In genomic region chr7:4655916-4656315, GRCm38 (mm10) we compare ENCODE assay signal across 17 mouse cellular contexts. TPM values are rescaled to one million over a fixed set of nuclear protein-coding genes. Genes with fewer than 3 reads are reported as not detected.
A peak's percentile ranks its signal among the peaks of the same experiment; 100 is the strongest.
DNase-seq lines count a peak whose midpoint lies in the region; ATAC-seq and TF ChIP-seq lines count a peak whose summit lies in the region.
"Had no signal": no experiment of that assay in that cellular context is flagged by ENCODE, and none has a peak within 500 bp of the region (broad histone marks: within the 10 kb centered on the region; RNA-seq: fewer than 3 reads in every experiment).

No protein-coding gene starts in this region.

- DNase-seq in gastrocnemius, adult 2 months, result no peak
- no peak for DNase-seq in gastrocnemius, adult 18-20 months (ENCODE audit: low spot score)
- no peak for DNase-seq in layer of hippocampus, adult 2 months (ENCODE audit: low spot score in 2 of 2)
- no peak for DNase-seq in layer of hippocampus, postnatal 14 days (ENCODE audit: low spot score in 2 of 2)
- no peak for DNase-seq in CH12.LX (ENCODE audit: extremely low read depth)
- no peak for DNase-seq in liver, postnatal 0 days
- DNase-seq in thymus, postnatal 10 days (ENCODE audit: low spot score in 2 of 2), result no peak
- DNase-seq: cerebellum, adult 9-11 months; kidney, adult 11 months; lung, postnatal 4 days; right cerebral cortex, postnatal 14 days had no signal

- H3K9me3 ChIP-seq in CH12.LX (replicated peaks; ENCODE audit: low read length), result no peaks in the 10 kb centered on the region
- no peaks in the 10 kb centered on the region for H3K9me3 ChIP-seq in liver, postnatal 0 days (ENCODE audit: low read length)
- H3K9me3 ChIP-seq: embryonic facial prominence, embryonic 13.5 days; forebrain, embryonic 15.5 days had no signal

- peaks cover 72% of the 10 kb centered on the region for H3K79me2 ChIP-seq in CH12.LX (replicated peaks; ENCODE audit: control insufficient read depth, extremely low read depth, insufficient read depth, poor library complexity, severe bottlenecking)

- intact Hi-C loops in gastrocnemius, adult 2 months (cut with DNase I), result loop anchor here (10.0 kb wide), 1 partner anchor 139 kb away; the partner anchor contains the start of gene Rpl28

- in situ Hi-C loops in CH12.LX (cut with MboI; ENCODE audit: low pct_ligation_motif_present, low pct_unique_long_range_greater_than_20kb, low sequenced_read_pairs), result no loop called here

- no peaks in the 10 kb centered on the region for H3K27me3 ChIP-seq in CH12.LX (replicated peaks)
- H3K27me3 ChIP-seq in liver, postnatal 0 days (ENCODE audit: insufficient read depth, low read length), result no peaks in the 10 kb centered on the region
- H3K27me3 ChIP-seq: embryonic facial prominence, embryonic 13.5 days; forebrain, embryonic 15.5 days had no signal

- H3K36me3 ChIP-seq in CH12.LX (replicated peaks in 1 of 2; ENCODE audit: control insufficient read depth in 1 of 2, insufficient read depth in 1 of 2, low read length in 1 of 2), result peaks cover 8 to 36% of the 10 kb centered on the region in 2 experiments
- H3K36me3 ChIP-seq in liver, postnatal 0 days (replicated peaks; ENCODE audit: insufficient read depth, low read length), result peaks cover 12% of the 10 kb centered on the region

- no peak for TF ChIP-seq POLR2A in CH12.LX (IDR thresholded peaks at IDR 0.05; ENCODE audit: low read depth, low read length)

- no peak for ATAC-seq in liver, postnatal 0 days
- no peak for ATAC-seq in activated CD4-positive, CD25-positive, alpha-beta regulatory T cell, adult 4 months
- ATAC-seq: forebrain, embryonic 15.5 days had no signal

- H3K9ac ChIP-seq in CH12.LX (ENCODE audit: insufficient read depth, low read depth), result 0 out of 2 replicates have a peak overlapping the region, but pooled peaks have one; percentile 98
- H3K9ac ChIP-seq in liver, postnatal 0 days (replicated peaks), result peak overlapping the region; percentile 16; the same call in 1 of the 2 replicates
- H3K9ac ChIP-seq: forebrain, embryonic 15.5 days had no signal

- dilution Hi-C loops in CH12.LX (cut with MboI; ENCODE audit: extremely low pct_ligation_motif_present, extremely low pct_unique_long_range_greater_than_20kb, low sequenced_read_pairs), result no loop called here

- TF ChIP-seq RAD21 in CH12.LX (IDR thresholded peaks at IDR 0.05; ENCODE audit: low read depth, low read length), result no peak

- H3K4me1 ChIP-seq in CH12.LX (ENCODE audit: control insufficient read depth in 1 of 2, insufficient read depth in 2 of 2), result peaks cover 16 to 67% of the 10 kb centered on the region in 2 experiments
- H3K4me1 ChIP-seq in liver, postnatal 0 days (ENCODE audit: insufficient read depth), result peaks cover 71% of the 10 kb centered on the region

- no peak for TF ChIP-seq CTCF in gastrocnemius, adult 2 months (IDR thresholded peaks at IDR 0.05)
- TF ChIP-seq CTCF in layer of hippocampus, adult 2 months (conservative IDR thresholded peaks at IDR 0.05), result no peak
- TF ChIP-seq CTCF in CH12.LX (conservative IDR thresholded peaks at IDR 0.05 in 1 of 2, IDR thresholded peaks at IDR 0.05 in 1 of 2; ENCODE audit: low read depth in 2 of 2, low read length in 2 of 2), result no peak
- TF ChIP-seq CTCF in liver, postnatal 0 days (IDR thresholded peaks at IDR 0.05; ENCODE audit: low read depth), result no peak

- WGBS in liver, postnatal 0 days (ENCODE audit: insufficient replicate concordance), result 60% methylated on average over 1 of the region's 1 CpGs

- TF ChIP-seq EP300 in CH12.LX (IDR thresholded peaks at IDR 0.05; ENCODE audit: low read length), result peak; percentile 13; the same call in 1 of the 2 replicates
- TF ChIP-seq EP300 in liver, postnatal 0 days (IDR thresholded peaks at IDR 0.05; ENCODE audit: low read depth), result no peak

- peak overlapping the region; percentile 29 for H3K4me3 ChIP-seq in gastrocnemius, adult 2 months
- H3K4me3 ChIP-seq in layer of hippocampus, adult 2 months, result peak overlapping the region; percentile 76
- H3K4me3 ChIP-seq in CH12.LX (replicated peaks in 1 of 3; ENCODE audit: low read depth in 2 of 3, low read length in 2 of 3, poor library complexity in 1 of 3), result peak overlapping the region in 1 of 3 experiments; percentile 25
- H3K4me3 ChIP-seq in liver, postnatal 0 days (ENCODE audit: low read depth, low read length), result no peak overlapping the region
- H3K4me3 ChIP-seq: embryonic facial prominence, embryonic 13.5 days; forebrain, embryonic 15.5 days had no signal

- peak overlapping the region; percentile 99 for H3K27ac ChIP-seq in gastrocnemius, adult 2 months
- 0 out of 2 replicates have a peak overlapping the region, but pooled peaks have one; percentile 100 for H3K27ac ChIP-seq in layer of hippocampus, adult 2 months
- no peak overlapping the region for H3K27ac ChIP-seq in CH12.LX (ENCODE audit: insufficient read depth, low read depth)
- peak overlapping the region; percentile 92; the same call in 1 of the 2 replicates for H3K27ac ChIP-seq in liver, postnatal 0 days (ENCODE audit: low read depth)
- H3K27ac ChIP-seq: embryonic facial prominence, embryonic 13.5 days; forebrain, embryonic 15.5 days had no signal

- peak overlapping the region; percentile 90 for H3K4me2 ChIP-seq in CH12.LX (ENCODE audit: insufficient read depth, low read depth, poor library complexity, severe bottlenecking)
- peak overlapping the region; percentile 88 for H3K4me2 ChIP-seq in liver, postnatal 0 days (ENCODE audit: low read depth, low read length)

TF ChIP-seq in CH12.LX, 34 proteins besides CTCF, POLR2A, EP300 and RAD21:
- TF ChIP-seq HCFC1 (IDR thresholded peaks at IDR 0.05; ENCODE audit: low read depth, low read length), result no peak
- TF ChIP-seq ZNF384 (IDR thresholded peaks at IDR 0.05; ENCODE audit: low read depth, low read length), result peak; percentile 86
- no peak for TF ChIP-seq ETS1 (conservative IDR thresholded peaks at IDR 0.05; ENCODE audit: low read depth, low read length)

RNA-seq across cellular contexts. Expression of gene Ppp6r1, which starts 2.9 kb away (rescaled TPM):
- 10 to 100 TPM; 45.0 to 51.2 TPM for total RNA-seq in gastrocnemius, adult 2 months (2021)
- 10 to 100 TPM; 45.8 to 46.6 TPM for total RNA-seq in gastrocnemius, adult 18-20 months (2021)
- 100 to 1,000 TPM; 133 to 134 TPM for total RNA-seq in layer of hippocampus, adult 2 months (2021)
- total RNA-seq in layer of hippocampus, postnatal 14 days (2021), result 100 to 1,000 TPM; 140 TPM
- total RNA-seq in CH12.LX (2012; rRNA removed), result 85.6 and 91.2 TPM in 2 replicates
- total RNA-seq in CH12.LX (2014; rRNA removed), result 53.0 and 59.2 TPM in 2 replicates
- 108 and 118 TPM in 2 replicates for polyA plus RNA-seq in CH12.LX (2012; ENCODE audit: insufficient read length, low read depth)
- polyA plus RNA-seq in liver, postnatal 0 days (2015; fragmentation: Nextera tagmentation; extraction: Ambion mirVana), result 3.8 and 4.5 TPM in 2 replicates
- polyA plus RNA-seq in activated CD4-positive, CD25-positive, alpha-beta regulatory T cell, adult 4 months (2017; shearing (Covaris generic)), result 10 to 100 TPM; 10.6 to 11.1 TPM

RNA-seq across cellular contexts. Expression of gene Tmem86b, which starts 24.7 kb away (rescaled TPM):
- total RNA-seq in gastrocnemius, adult 2 months (2021), result 1 to 10 TPM; 2.6 to 3.3 TPM
- total RNA-seq in gastrocnemius, adult 18-20 months (2021), result 1 to 10 TPM; 2.3 to 2.6 TPM
- total RNA-seq in layer of hippocampus, adult 2 months (2021), result 10 to 100 TPM; 17.8 to 21.8 TPM
- total RNA-seq in layer of hippocampus, postnatal 14 days (2021), result 10 to 100 TPM; 15.0 to 18.4 TPM
- total RNA-seq in CH12.LX (2012; rRNA removed) (5.9 and 7.2 TPM in 2 replicates), CH12.LX (2014; rRNA removed) (4.3 TPM in 2 replicates)
- 9.1 and 10.6 TPM in 2 replicates for polyA plus RNA-seq in CH12.LX (2012; ENCODE audit: insufficient read length, low read depth)
- 31.8 and 35.4 TPM in 2 replicates for polyA plus RNA-seq in liver, postnatal 0 days (2015; fragmentation: Nextera tagmentation; extraction: Ambion mirVana)
- 1 to 10 TPM; 3.0 to 4.1 TPM for polyA plus RNA-seq in activated CD4-positive, CD25-positive, alpha-beta regulatory T cell, adult 4 months (2017; shearing (Covaris generic))

RNA-seq across cellular contexts. Expression of gene Hspbp1, which starts 29.0 kb away (rescaled TPM):
- 10 to 100 TPM; 23.4 to 29.8 TPM for total RNA-seq in gastrocnemius, adult 2 months (2021)
- 10 to 100 TPM; 22.1 to 23.9 TPM for total RNA-seq in gastrocnemius, adult 18-20 months (2021)
- 10 to 100 TPM; 82.1 to 92.1 TPM for total RNA-seq in layer of hippocampus, adult 2 months (2021)
- 10 to 100 TPM; 89.0 to 94.8 TPM for total RNA-seq in layer of hippocampus, postnatal 14 days (2021)
- total RNA-seq in CH12.LX (2012; rRNA removed) (131 and 136 TPM in 2 replicates), CH12.LX (2014; rRNA removed) (92.3 and 98.8 TPM in 2 replicates)
- polyA plus RNA-seq in CH12.LX (2012; ENCODE audit: insufficient read length, low read depth), result 82.7 and 90.6 TPM in 2 replicates
- 27.6 and 33.1 TPM in 2 replicates for polyA plus RNA-seq in liver, postnatal 0 days (2015; fragmentation: Nextera tagmentation; extraction: Ambion mirVana)
- polyA plus RNA-seq in activated CD4-positive, CD25-positive, alpha-beta regulatory T cell, adult 4 months (2017; shearing (Covaris generic)), result 10 to 100 TPM; 38.9 to 60.9 TPM

RNA-seq across cellular contexts. Expression of gene Brsk1, which starts 34.5 kb away (rescaled TPM):
- under 1 TPM; 0.48 to 0.75 TPM for total RNA-seq in gastrocnemius, adult 2 months (2021)
- total RNA-seq in gastrocnemius, adult 18-20 months (2021), result under 1 TPM; 0.50 to 0.64 TPM
- total RNA-seq in layer of hippocampus, adult 2 months (2021), result 100 to 1,000 TPM; 334 to 355 TPM
- total RNA-seq in layer of hippocampus, postnatal 14 days (2021), result 100 to 1,000 TPM; 306 to 327 TPM
- total RNA-seq in CH12.LX (2012; rRNA removed) (0.21 and 0.25 TPM in 2 replicates), CH12.LX (2014; rRNA removed) (not detected in 2 replicates)
- polyA plus RNA-seq in CH12.LX (2012; ENCODE audit: insufficient read length, low read depth), result not detected in 2 replicates
- not detected in 2 replicates for polyA plus RNA-seq in liver, postnatal 0 days (2015; fragmentation: Nextera tagmentation; extraction: Ambion mirVana)
- not detected for polyA plus RNA-seq in activated CD4-positive, CD25-positive, alpha-beta regulatory T cell, adult 4 months (2017; shearing (Covaris generic))
- total RNA-seq: neutrophil, adult 5-6 weeks had no signal

RNA-seq across cellular contexts. Expression of gene Ptprh, which starts 52.1 kb away (rescaled TPM):
- total RNA-seq in gastrocnemius, adult 2 months (2021), result not detected
- total RNA-seq in gastrocnemius, adult 18-20 months (2021), result not detected
- total RNA-seq in layer of hippocampus, adult 2 months (2021), result under 1 TPM; 0.18 to 0.22 TPM
- total RNA-seq in layer of hippocampus, postnatal 14 days (2021), result under 1 TPM; 0.35 to 0.36 TPM
- total RNA-seq in CH12.LX (2012; rRNA removed), result not detected in 2 replicates
- not detected in 2 replicates for total RNA-seq in CH12.LX (2014; rRNA removed)
- not detected in 2 replicates for polyA plus RNA-seq in CH12.LX (2012; ENCODE audit: insufficient read length, low read depth)
- not detected in 2 replicates for polyA plus RNA-seq in liver, postnatal 0 days (2015; fragmentation: Nextera tagmentation; extraction: Ambion mirVana)
- not detected for polyA plus RNA-seq in activated CD4-positive, CD25-positive, alpha-beta regulatory T cell, adult 4 months (2017; shearing (Covaris generic))
- total RNA-seq: neutrophil, adult 5-6 weeks had no signal
- polyA plus RNA-seq: C2C12; embryonic facial prominence, embryonic 13.5 days; limb, embryonic 11.5 days had no signal
